Mouse (Mus musculus) forebrain, embryonic 14.5 days (tissue): Measurements from ENCODE around the gene Tuba1c. TPM values are rescaled to one million over a fixed set of nuclear protein-coding genes. Genes with fewer than 3 reads are reported as not detected.

Source experiments
- ATAC-seq: fragments of 200-750 bp; cut with Nextera tagmentation; 2 replicates; pipeline ENCODE4 v1.8.0; 2017; ENCODE audit warnings: mild to moderate bottlenecking, moderate library complexity
- DNase-seq: peaks from one replicate; pipeline ENCODE4 v3.0.0-alpha.2; 2015; ENCODE audit warnings: low spot score
- H3K27ac ChIP-seq: fragments of 300-500 bp; sonication (generic); 2 replicates; pipeline ENCODE4 v1.5.1; 2014; ENCODE audit warnings: low read depth, mild to moderate bottlenecking, control low read depth, low read length, moderate library complexity
- H3K27me3 ChIP-seq: fragments of 300-500 bp; sonication (generic); replicated peaks from 2 replicates; pipeline ENCODE4 v1.6.1; 2014; ENCODE audit warnings: low read length, control low read depth, mixed read lengths; ENCODE audit not compliant: control insufficient read depth, insufficient read depth
- H3K36me3 ChIP-seq: fragments of 300-500 bp; sonication (generic); 2 replicates; pipeline ENCODE4 v1.6.1; 2014; ENCODE audit warnings: low read length, control low read depth; ENCODE audit not compliant: control insufficient read depth, insufficient read depth
- H3K4me1 ChIP-seq: fragments of 300-500 bp; sonication (generic); 2 replicates; pipeline ENCODE4 v1.6.1; 2014; ENCODE audit warnings: antibody characterized with exemption, low read length, control low read depth; ENCODE audit not compliant: control insufficient read depth, insufficient read depth
- H3K4me2 ChIP-seq: fragments of 300-500 bp; sonication (generic); 2 replicates; pipeline ENCODE4 v1.6.1; 2014; ENCODE audit warnings: mild to moderate bottlenecking, control low read depth, low read length
- H3K4me3 ChIP-seq: fragments of 300-500 bp; sonication (generic); 2 replicates; pipeline ENCODE4 v1.5.1; 2014; ENCODE audit warnings: low read depth, low read length, control low read depth
- H3K9ac ChIP-seq: fragments of 300-500 bp; sonication (generic); 2 replicates; pipeline ENCODE4 v1.6.1; 2014; ENCODE audit warnings: mild to moderate bottlenecking, low read length, control low read depth, moderate library complexity
- H3K9me3 ChIP-seq: fragments of 300-500 bp; sonication (generic); replicated peaks from 2 replicates; pipeline ENCODE4 v1.6.1; 2016; ENCODE audit warnings: low read length, control low read depth, mixed read lengths; ENCODE audit not compliant: control insufficient read depth
- WGBS: fragments of 180-500 bp; shearing (Covaris S2); extraction: QIAGEN DNeasy Blood & Tissue Kit; methylation state at CpG from one replicate; pipeline ENCODE4 v1.1.7; 2014; 5-methylcytosine and 5-hydroxymethylcytosine counted together
- microRNA-seq: library from miRNA; unstranded; fragments of <30 nt; microRNA quantifications from one replicate; pipeline ENCODE4, GENCODE M21; 2016
- polyA plus RNA-seq: library from polyadenylated mRNA; unstranded; fragments of >200 nt; fragmentation: Nextera tagmentation; extraction: Ambion mirVana; gene quantifications from 2 replicates; pipeline ENCODE4 v1.2.1, GENCODE M21; 2014

Tuba1c gene
- polyA plus RNA-seq, 1 experiment from 2014 or later = 93.1 TPM

- peaks cover 5% of the 10 kb centered on the region; the same call in 1 of the 2 replicates for H3K36me3 ChIP-seq
- peaks cover 7% of the 10 kb centered on the region for H3K4me1 ChIP-seq
- H3K27ac ChIP-seq = no peak within 1 kb of the TSS
- ATAC-seq = no peak
- H3K4me2 ChIP-seq = peak within 1 kb of the TSS; percentile 40
- 7% methylated on average over 57 of the region's 60 CpGs for WGBS
- H3K4me3 ChIP-seq = peak within 1 kb of the TSS; percentile 19; the same call in 1 of the 2 replicates
- H3K27me3 ChIP-seq = peaks cover 64% of the 10 kb centered on the region
- no peak for DNase-seq
- H3K9me3 ChIP-seq = no peaks in the 10 kb centered on the region
- H3K9ac ChIP-seq = peak within 1 kb of the TSS; percentile 5; the same call in 1 of the 2 replicates
Measured at GRCm38 (mm10) chr15:99087253-99088075, 57.8 kb downstream of the Tuba1c start, which contains the start of gene C1ql4. Gene C1ql4, minus strand, starts transcription at chr15:99087817.

Small RNA genes lying within 50 kb of the gene (microRNA-seq; reads per million reads assigned to microRNA genes)
- 1.7 reads per million, percentile 7 among the genes with 10 or more reads in this experiment for gene Mir6960

Other genes with a start within 250 kb of the Tuba1c start
- gene Wnt1, start 240.0 kb upstream of the Tuba1c start, polyA plus RNA-seq = 0.56 TPM in 1 of 2 replicates, not detected in the other
- 0.33 and 0.57 TPM in 2 replicates for gene Ddn, start 220.4 kb upstream of the Tuba1c start, polyA plus RNA-seq
- gene Prkag1, start 198.4 kb upstream of the Tuba1c start, polyA plus RNA-seq = 82.1 and 87.3 TPM in 2 replicates
- gene Kmt2d, start 158.7 kb upstream of the Tuba1c start, polyA plus RNA-seq = 8.0 and 12.2 TPM in 2 replicates
- 30.3 and 33.5 TPM in 2 replicates for gene Rhebl1, start 135.4 kb upstream of the Tuba1c start, polyA plus RNA-seq
- 0.18 and 0.36 TPM in 2 replicates for gene Dhh, start 131.4 kb upstream of the Tuba1c start, polyA plus RNA-seq
- gene Lmbr1l, start 111.7 kb upstream of the Tuba1c start, polyA plus RNA-seq = 10.9 TPM in 2 replicates
- 1,499 and 1,719 TPM in 2 replicates for gene Tuba1b, start 95.3 kb upstream of the Tuba1c start, polyA plus RNA-seq
- gene Gm49450, start 76.3 kb upstream of the Tuba1c start, polyA plus RNA-seq = not detected in 2 replicates
- 18,182 and 18,289 TPM in 2 replicates for gene Tuba1a, start 76.2 kb upstream of the Tuba1c start, polyA plus RNA-seq
- 0.84 and 1.0 TPM in 2 replicates for gene Prph, start 25.3 kb downstream of the Tuba1c start, polyA plus RNA-seq
- 11.0 and 13.6 TPM in 2 replicates for gene Troap, start 44.7 kb downstream of the Tuba1c start, polyA plus RNA-seq
- not detected in 2 replicates for gene C1ql4, start 57.9 kb downstream of the Tuba1c start, polyA plus RNA-seq
- gene Dnajc22, start 63.3 kb downstream of the Tuba1c start, polyA plus RNA-seq = 0.14 and 0.36 TPM in 2 replicates
- gene Spats2, start 96.0 kb downstream of the Tuba1c start, polyA plus RNA-seq = 38.6 and 39.0 TPM in 2 replicates
- gene Kcnh3, start 195.0 kb downstream of the Tuba1c start, polyA plus RNA-seq = 3.3 and 3.6 TPM in 2 replicates
- gene Mcrs1, start 222.1 kb downstream of the Tuba1c start, polyA plus RNA-seq = 241 and 247 TPM in 2 replicates